Mouse (Mus musculus): Measurements from ENCODE around the gene Rad54l. TPM values are rescaled to one million over a fixed set of nuclear protein-coding genes. Genes with fewer than 3 reads are reported as not detected.

The Rad54l gene
- total RNA-seq, 2 experiments from 2014 or later = 0.43 to 0.74 TPM

DNA sequence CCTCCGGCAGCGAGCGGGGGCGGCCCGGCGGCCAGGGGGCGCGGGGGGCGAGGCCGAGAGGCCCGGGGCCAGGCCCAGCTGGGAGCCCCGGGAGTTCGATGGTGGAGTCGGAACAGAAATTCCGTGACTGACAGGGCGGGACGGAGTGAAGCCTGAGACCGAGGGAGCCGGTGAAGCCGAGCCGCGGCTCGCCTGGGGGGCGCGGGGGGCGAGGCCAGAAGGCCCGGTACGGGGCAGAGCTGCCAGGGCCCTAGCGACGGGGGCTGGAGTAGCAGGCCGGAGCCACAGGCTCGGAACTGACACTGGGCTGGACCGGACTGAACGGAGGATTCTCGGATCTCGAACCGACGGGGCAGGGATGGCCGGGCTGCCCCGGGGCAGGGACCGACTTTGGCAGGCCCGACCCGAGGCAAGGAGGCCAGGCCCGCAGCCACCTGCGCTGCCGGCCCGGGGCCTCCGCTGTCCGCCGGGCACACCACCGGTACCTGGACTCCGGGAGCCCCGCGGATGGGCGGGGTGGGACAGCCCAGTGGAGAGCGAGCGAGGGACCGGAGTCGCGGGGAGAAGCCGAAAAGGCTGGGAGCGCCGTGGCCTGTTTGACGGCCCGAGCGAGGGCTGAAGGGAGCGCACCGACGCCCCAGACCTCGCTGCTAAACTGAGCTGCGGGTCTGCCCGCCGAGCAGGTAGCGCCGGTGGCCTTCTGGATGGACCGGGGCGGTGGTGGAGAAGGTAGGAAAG is 47.7 kb downstream of the Rad54l start:
- DNase-seq (ENCODE audit: low spot score in 2 of 2) = peak; percentile 67 to 73
- intact Hi-C loops (cut with DNase I) = no loop called here

DNA sequence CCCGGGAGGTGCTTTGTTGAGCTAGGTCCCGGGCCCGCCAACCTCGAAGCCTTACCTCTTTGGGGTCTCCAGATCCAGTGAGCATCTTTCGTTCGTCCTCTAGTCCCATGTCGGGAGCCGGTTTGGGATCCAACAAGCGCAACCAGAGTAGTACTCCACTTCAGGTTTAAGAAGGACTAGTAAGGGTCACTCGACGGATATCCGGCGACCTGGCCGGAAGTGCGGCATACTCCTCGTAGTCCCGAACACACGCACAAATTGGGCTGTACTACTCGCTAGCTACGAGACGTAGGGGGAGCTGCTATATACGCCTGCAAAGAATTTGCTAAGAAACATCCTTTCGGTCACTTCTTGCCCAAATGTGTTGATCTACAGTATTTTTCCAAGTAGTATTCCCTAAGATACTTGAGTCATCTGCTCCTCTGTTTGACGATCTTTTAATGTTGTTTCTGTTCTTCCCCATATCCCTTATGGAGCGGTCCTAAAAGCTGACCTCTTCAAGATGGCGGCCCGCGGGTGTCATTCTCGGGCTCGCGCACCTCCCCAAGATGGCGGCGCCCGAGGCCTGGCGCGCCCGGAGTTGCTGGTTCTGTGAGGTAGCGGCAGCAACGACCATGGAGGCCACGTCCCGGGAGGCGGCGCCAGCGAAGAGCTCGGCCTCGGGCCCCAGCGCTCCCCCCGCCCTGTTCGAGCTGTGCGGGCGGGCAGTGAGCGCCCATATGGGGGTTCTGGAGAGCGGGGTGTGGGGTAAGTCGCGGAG is 48.4 kb downstream of the Rad54l start, which contains the start of the genes Uqcrh and Lrrc41:
Gene Uqcrh (minus strand): TSS at position 211 of the 760 bp plus-strand sequence.
Gene Lrrc41 (plus strand): TSS at position 409 of the 760 bp plus-strand sequence.
- peak; percentile 95 to 96 for DNase-seq (ENCODE audit: low spot score in 2 of 2)
- intact Hi-C loops (cut with DNase I) = no loop called here

DNA sequence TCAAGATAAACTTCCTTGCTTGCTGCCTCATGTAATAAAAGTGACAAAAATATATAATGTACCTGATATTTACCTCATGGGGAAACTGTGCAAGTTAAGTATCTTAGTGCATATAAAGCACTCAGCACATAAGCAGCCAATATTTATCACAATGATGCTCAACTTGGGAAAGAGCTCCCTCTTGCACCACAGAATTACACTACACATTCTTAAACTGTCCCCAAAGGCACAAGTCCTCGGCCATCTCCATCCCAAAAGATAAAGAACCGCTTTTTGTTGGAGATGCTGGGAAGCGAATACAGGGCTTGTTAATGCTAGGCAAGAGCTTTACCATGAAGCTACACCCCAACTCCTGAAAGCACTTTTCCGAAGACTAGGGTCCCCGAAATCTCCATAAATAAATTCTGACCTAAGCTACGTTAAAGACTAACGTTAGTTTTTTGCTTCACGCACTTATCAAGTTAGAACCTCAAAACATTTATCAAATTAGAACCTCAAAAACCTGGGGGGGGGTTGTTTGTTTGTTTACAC is 49.3 kb downstream of the Rad54l start:
- intact Hi-C loops (cut with DNase I) = no loop called here
- DNase-seq (ENCODE audit: low spot score in 2 of 2) = no peak

DNA sequence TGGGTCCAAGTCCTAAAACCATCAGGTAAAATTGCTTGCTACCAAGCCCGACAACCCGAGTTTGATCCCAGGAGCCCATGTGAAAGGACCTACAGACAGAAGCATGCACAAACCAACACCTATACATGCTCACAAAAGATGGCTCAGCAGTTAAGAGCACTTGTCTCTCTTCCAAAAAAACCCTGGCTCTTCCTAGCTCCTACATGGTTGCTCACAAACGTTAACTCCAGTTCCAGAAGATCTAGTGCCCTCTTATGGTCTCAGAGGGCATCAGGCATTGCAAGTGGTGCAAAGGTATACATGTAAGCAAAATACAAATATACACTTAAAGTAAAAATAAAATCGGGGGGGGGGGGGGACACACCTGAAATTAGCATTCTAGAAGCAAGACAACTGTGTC is 50.3 kb downstream of the Rad54l start:
- intact Hi-C loops (cut with DNase I) = no loop called here
- no peak for DNase-seq (ENCODE audit: low spot score in 2 of 2)

DNA sequence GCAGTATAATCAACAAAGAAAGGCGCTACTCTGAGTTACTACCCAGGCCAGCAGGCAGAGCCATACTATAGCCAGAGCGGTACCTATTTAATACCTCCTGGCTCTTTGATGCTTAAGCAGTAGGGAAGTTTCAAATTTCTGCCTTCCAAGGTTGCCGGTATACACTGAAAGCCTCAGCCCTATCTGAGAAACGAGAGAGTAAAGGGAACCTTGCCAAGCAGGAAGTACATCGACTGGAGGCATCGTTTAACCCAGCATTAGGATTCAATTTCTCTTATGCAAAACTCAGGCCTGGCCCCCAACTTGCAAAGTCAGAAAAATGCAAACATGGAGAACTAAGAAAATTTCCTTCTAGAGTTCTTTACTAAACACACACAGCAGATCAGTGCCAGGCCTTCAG is 53.4 kb downstream of the Rad54l start:
- intact Hi-C loops (cut with DNase I) = no loop called here
- no peak for DNase-seq (ENCODE audit: low spot score in 2 of 2)

DNA sequence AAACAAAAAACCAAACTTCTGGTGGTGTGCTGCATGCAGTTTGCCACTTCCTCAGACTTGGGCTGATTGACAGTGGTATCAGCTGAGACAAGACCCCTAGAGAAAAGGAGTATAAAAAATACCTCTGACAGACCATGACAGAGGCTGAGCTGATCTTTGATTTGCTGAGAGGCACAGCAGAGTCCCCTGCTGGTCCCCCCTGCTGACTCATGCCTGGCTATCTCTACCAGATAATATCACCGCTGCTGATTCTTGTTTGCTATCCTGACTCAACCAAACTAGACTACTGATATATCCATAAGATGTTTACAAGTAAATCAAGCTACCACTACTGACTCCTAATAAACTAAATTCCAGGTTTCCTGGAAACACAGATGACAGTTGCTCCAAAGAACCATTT is 59.6 kb downstream of the Rad54l start:
- DNase-seq (ENCODE audit: low spot score in 2 of 2) = no peak
- intact Hi-C loops (cut with DNase I) = no loop called here

DNA sequence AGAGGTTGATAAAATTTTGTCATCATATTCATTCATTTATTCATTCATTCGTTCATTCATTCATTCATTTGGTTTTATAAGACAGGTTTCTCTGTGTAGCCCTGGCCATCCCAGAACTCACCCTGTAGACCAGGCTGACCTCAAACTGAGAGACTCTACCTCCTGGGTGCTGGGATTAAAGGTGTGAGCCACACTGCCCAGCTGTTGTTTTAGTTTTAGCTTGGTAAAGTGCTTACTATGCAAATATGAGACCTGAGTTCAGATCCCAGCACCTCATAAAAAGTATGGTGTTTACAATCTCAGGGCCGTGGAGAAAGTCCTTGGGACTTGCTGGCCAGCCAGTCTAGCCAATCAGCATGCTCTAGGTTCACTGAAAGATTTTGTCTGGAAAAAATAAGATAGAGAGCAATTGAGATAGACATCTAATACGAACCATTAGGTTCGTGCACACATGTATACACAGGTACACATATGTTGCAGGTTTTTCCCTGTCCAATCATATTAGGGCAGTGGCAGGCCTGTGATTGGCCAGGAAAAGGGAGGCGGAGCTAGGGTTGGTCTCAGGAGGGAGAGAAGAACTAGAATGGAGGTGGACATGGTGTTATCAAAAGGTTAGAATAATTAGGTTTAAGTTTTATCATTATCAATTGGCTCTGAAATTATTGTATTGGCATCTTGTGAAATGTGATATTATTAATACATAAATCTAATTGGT is 64.3 kb downstream of the Rad54l start:
- intact Hi-C loops (cut with DNase I) = no loop called here

DNA sequence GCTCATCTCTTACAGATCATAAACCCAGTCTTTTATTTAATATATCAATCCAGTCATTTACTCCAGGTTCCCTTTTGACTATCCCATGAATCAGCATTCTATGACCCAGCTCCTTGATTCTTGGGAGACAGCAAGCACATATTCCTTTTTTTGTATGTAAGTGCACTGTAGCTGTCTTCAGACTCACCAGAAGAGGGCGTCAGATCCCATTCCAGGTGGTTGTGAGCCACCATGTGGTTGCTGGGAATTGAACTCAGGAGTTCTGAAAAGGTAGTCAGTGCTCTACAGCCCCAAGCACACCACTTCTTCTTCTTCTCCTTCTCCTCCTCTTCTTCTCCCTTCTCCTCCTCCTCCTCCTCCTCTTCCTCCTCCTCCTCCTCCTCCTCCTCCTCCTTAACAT is 65.9 kb downstream of the Rad54l start:
- DNase-seq (ENCODE audit: low spot score in 2 of 2) = no peak
- intact Hi-C loops (cut with DNase I) = no loop called here

More for the DNA sequence above, 64.3 kb downstream of the Rad54l start:
- DNase-seq (ENCODE audit: low spot score in 2 of 2) = no peak

DNA sequence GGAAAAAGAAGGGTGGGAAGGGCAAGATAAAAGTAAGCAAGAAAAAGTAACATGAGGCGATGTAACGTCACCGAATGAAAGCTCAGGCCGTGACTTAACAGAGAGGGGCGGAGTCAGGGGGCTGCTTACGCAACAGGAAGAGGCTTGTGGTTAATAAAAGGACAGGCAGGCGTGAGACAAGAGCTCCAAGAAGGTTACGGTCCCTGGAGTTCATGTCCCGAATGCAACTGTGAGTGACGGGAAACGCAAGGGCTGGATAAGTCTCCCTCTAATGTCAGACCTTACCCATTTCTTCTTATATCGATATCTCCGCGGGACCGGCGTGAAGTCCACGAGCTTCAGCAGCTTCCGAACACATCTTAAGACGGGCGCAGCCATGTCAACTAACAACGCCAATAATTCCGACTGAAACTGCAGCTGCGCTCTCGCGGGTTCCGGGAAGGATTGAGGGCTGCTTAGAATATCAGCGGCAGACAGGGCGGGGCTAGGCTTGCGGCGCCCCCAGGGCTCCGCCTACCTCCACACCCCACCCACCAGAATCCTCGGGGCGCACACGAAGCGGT is 70.0 kb downstream of the Rad54l start, which contains the start of gene Nsun4:
Gene Nsun4 (minus strand): TSS at position 478 of the 563 bp plus-strand sequence.
- intact Hi-C loops (cut with DNase I) = loop anchor here (2.0 kb wide), 1 partner anchor 47 kb away; no protein-coding TSS in a partner anchor
- peak; percentile 90 to 91 for DNase-seq (ENCODE audit: low spot score in 2 of 2)

DNA sequence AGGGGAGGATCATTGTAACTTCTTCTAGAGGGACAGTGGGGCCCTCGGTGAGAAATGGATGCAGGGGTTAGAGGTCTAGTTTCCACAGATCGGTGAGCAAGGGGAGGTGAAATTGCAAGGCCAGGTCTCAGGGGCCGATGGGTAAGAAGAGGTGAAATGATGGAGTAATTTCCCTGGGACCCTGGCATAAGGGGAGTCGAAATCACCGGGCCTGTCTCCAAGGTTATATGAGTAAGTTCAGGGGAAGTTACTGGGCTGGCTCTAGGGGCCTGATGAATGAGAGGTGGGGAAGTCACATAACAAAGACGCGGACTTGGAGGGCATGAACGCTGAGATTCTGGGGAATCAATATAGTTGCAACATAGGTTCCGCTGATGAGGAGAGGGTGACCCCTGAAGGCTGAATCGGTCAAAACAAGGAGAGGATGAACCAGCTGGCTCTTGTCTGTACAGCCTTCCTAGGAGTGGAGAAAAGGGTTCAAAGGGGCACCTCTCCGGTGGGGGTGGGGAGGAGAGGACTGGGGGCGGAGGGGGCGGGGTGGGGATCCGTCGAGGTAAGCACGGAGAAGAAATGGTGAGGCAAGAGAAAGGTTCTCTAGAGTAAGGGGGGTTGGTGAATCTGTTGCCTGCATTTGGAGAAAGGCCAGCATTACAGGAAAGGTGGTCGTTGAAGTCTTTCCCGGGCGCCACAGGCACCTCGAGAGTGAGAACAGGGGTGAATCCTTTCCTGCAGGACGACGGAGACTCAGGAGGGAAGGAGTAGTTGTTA is 70.8 kb downstream of the Rad54l start:
- no peak for DNase-seq (ENCODE audit: low spot score in 2 of 2)
- intact Hi-C loops (cut with DNase I) = loop anchor here (2.0 kb wide), 1 partner anchor 46 kb away; no protein-coding TSS in a partner anchor

DNA sequence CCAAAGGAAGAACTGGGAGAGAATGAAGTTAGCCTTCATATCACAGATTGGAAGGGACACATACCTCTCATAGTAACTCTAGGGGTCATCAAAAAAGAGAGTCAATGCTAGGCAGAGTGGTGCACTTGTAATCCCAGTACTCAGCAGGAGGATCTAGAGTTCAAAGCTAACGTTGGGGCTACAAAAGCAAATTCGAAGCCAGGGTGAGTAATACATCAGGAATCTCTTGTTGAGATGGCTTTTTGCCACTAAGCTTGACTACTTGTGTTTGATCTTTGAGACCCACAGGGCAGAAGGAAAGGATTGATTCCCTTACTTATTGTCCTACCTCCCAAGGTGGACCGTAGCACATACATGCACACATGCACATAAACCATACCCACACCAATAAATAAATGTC is 74.3 kb downstream of the Rad54l start:
- DNase-seq (ENCODE audit: low spot score in 2 of 2) = no peak
- intact Hi-C loops (cut with DNase I) = no loop called here

DNA sequence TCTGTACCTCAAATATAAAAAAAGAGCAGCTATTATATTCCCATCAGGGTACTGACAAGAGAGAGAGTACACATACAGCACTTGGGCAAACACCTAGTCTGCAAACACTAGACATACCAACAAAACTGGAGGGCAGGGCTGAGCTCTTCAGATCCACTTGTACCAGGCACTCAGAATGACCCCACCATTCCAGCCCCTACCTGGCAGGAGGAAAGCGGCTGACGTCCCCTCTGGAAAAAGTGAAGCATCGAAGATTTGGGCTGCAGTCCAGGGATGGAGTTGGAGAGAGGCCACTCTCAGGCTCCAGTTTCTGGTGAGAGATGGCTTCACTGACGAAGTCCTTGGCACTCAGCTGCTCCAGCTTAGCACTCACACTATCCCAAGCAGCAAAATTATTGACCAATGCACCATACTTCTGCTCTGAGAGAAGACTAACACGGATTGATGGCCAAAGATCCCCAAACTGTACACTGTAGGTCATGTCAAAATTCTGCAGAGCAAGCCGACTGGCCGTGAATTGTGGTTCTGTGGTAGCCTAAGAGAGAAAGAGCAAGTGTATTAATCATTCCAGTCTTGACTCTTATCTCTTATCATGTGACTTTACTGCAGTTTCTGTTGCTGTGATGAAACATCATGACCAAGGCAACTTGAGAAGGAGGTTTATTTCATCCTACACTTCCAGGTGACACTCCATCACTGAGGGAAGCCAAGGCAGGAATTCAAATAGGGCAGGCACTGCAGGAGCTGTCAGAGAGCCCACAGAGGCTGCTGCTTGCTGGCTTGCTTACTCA is 75.2 kb downstream of the Rad54l start:
- intact Hi-C loops (cut with DNase I) = no loop called here
- no peak for DNase-seq (ENCODE audit: low spot score in 2 of 2)

DNA sequence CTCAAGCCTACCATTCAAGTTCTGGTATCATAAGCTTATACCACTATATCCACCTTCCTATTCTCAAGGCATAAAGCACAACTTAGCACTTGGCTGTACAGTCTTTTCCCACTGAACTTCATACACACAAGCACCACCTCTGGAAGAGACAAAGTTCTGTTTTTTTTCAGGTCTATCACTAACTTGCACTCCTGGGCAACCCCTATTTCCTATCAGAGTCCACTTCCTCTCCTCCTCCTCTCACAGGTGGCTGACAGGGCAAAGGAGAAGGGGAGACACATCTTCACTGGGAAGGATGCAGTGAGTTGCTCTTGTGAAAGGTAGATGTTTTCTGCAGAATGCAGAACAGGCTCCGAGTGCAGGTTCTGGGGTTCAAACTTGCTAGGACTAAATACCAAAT is 75.8 kb downstream of the Rad54l start:
- no peak for DNase-seq (ENCODE audit: low spot score in 2 of 2)
- intact Hi-C loops (cut with DNase I) = no loop called here

DNA sequence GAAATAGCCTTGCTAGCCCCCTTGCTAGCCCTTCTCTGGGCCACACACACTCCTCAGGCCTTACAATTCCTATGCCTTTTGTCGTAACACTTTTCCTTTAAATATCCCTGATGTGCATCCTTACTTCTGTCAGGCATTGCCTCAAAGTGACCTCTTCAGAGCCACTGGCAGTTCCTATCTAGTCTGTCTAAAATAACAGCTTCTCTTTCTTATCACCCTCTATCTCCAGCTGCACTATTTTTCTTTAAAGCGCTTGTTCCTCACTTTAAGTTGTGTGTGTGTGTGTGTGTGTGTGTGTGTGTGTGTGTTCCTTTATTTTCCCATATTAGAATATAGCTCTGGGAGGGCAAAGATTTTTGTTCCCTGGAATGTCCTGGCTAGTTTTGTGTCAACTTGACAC is 76.9 kb downstream of the Rad54l start:
- no peak for DNase-seq (ENCODE audit: low spot score in 2 of 2)
- intact Hi-C loops (cut with DNase I) = no loop called here

Data from left cerebral cortex, postnatal 36 days (tissue).